Mouse (Mus musculus): ENCODE results near the gene Kdm6b.

- no peak for TF ChIP-seq CTCF (IDR thresholded peaks at IDR 0.05; ENCODE audit: low read depth)
- no peak for TF ChIP-seq EP300 (IDR thresholded peaks at IDR 0.05; ENCODE audit: low read depth)
Measured at GRCm38 (mm10) chr11:69388680-69389079, 24.8 kb downstream of the Kdm6b start.
